ENCODE assay signal across 13 mouse cellular contexts in genomic region chr12:110207246-110207852, GRCm38 (mm10).
DNase-seq lines count a peak whose midpoint lies in the region; ATAC-seq lines count a peak whose summit lies in the region.
"Had no signal": no experiment of that assay in that cellular context is flagged by ENCODE, and none has a peak within 500 bp of the region (broad histone marks: within the 10 kb centered on the region; RNA-seq: fewer than 3 reads in every experiment).

No protein-coding gene starts in this region.

- no peaks in the 10 kb centered on the region for H3K36me3 ChIP-seq in kidney, embryonic 16.5 days (ENCODE audit: insufficient read depth, low read length)
- H3K36me3 ChIP-seq in forebrain, embryonic 15.5 days: no peaks in the 10 kb centered on the region
- H3K36me3 ChIP-seq: heart, embryonic 13.5 days had no signal

- 43% methylated on average over 9 of the region's 9 CpGs for WGBS in kidney, embryonic 16.5 days
- WGBS in forebrain, embryonic 15.5 days: 35% methylated on average over 9 of the region's 9 CpGs

- H3K9ac ChIP-seq in kidney, embryonic 16.5 days (replicated peaks; ENCODE audit: low read length): no peak overlapping the region
- no peak overlapping the region for H3K9ac ChIP-seq in forebrain, embryonic 15.5 days (replicated peaks)
- H3K9ac ChIP-seq: heart, embryonic 13.5 days had no signal

- H3K4me2 ChIP-seq in kidney, embryonic 16.5 days (replicated peaks; ENCODE audit: low read depth, low read length): no peak overlapping the region
- no peak overlapping the region for H3K4me2 ChIP-seq in forebrain, embryonic 15.5 days (replicated peaks)
- H3K4me2 ChIP-seq: heart, embryonic 13.5 days had no signal

- H3K27ac ChIP-seq in kidney, embryonic 16.5 days (ENCODE audit: low read length): 0 out of 2 replicates have a peak overlapping the region, but pooled peaks have one; percentile 12
- no peak overlapping the region for H3K27ac ChIP-seq in forebrain, embryonic 15.5 days (replicated peaks)
- H3K27ac ChIP-seq: heart, embryonic 13.5 days had no signal

- peaks cover 12% of the 10 kb centered on the region for H3K4me1 ChIP-seq in kidney, embryonic 16.5 days (ENCODE audit: insufficient read depth, low read length)
- H3K4me1 ChIP-seq in forebrain, embryonic 15.5 days: no peaks in the 10 kb centered on the region
- H3K4me1 ChIP-seq: heart, embryonic 13.5 days; megakaryocyte, embryonic 14.5 days had no signal

- ATAC-seq in kidney, embryonic 16.5 days (ENCODE audit: low FRiP score, low TSS enrichment): no peak
- no peak for ATAC-seq in forebrain, embryonic 15.5 days (replicated peaks)

- H3K27me3 ChIP-seq in kidney, embryonic 16.5 days (ENCODE audit: insufficient read depth, low read length): no peaks in the 10 kb centered on the region
- H3K27me3 ChIP-seq in forebrain, embryonic 15.5 days: no peaks in the 10 kb centered on the region; the same call in 1 of the 2 replicates

- DNase-seq in kidney, postnatal 14 days: no peak
- DNase-seq in 3T3-L1 (ENCODE audit: low read depth, low spot score) (peak; percentile 89), NIH3T3 (ENCODE audit: low read depth) (peak; percentile 93)
- DNase-seq in lung, postnatal 10 days: peak; percentile 25
- DNase-seq in adrenal gland, adult 18-20 months (ENCODE audit: low spot score in 2 of 2): no peak
- DNase-seq: adrenal gland, adult 8-10 months; cerebellum, postnatal 25 days; kidney, adult 8-10 months; liver had no signal

- H3K9me3 ChIP-seq in kidney, embryonic 16.5 days (ENCODE audit: low read length): no peaks in the 10 kb centered on the region
- H3K9me3 ChIP-seq in forebrain, embryonic 15.5 days: no peaks in the 10 kb centered on the region
- H3K9me3 ChIP-seq: heart, embryonic 13.5 days; megakaryocyte, embryonic 14.5 days had no signal

- no peak overlapping the region for H3K4me3 ChIP-seq in kidney, embryonic 16.5 days (ENCODE audit: low read length)
- H3K4me3 ChIP-seq in forebrain, embryonic 15.5 days: no peak overlapping the region
- H3K4me3 ChIP-seq: heart, embryonic 13.5 days; megakaryocyte, embryonic 14.5 days had no signal

Comparison
In these comparisons a context has a peak if more than half of its experiments do, and no peak if none do; other contexts are left out.
1. DNase-seq: peak in 3T3-L1 (single experiment), NIH3T3 (single experiment) and lung, postnatal 10 days (single experiment); none in kidney, postnatal 14 days (single experiment) and adrenal gland, adult 18-20 months (0 of 2).